Mouse (Mus musculus) neutrophil, adult 59 days (primary cell): ENCODE results near the gene Map3k14. TPM values are rescaled to one million over a fixed set of nuclear protein-coding genes. Genes with fewer than 3 reads are reported as not detected.

Experiments
- total RNA-seq, 2 experiments: library from RNA; stranded (reverse); gene quantifications; 1 replicate in 1 of 2; 2 replicates in 1 of 2; pipeline ENCODE4 v1.2.4; 2023

Gene Map3k14
- 10 to 100 TPM; 31.1 to 33.7 TPM for total RNA-seq

DNA sequence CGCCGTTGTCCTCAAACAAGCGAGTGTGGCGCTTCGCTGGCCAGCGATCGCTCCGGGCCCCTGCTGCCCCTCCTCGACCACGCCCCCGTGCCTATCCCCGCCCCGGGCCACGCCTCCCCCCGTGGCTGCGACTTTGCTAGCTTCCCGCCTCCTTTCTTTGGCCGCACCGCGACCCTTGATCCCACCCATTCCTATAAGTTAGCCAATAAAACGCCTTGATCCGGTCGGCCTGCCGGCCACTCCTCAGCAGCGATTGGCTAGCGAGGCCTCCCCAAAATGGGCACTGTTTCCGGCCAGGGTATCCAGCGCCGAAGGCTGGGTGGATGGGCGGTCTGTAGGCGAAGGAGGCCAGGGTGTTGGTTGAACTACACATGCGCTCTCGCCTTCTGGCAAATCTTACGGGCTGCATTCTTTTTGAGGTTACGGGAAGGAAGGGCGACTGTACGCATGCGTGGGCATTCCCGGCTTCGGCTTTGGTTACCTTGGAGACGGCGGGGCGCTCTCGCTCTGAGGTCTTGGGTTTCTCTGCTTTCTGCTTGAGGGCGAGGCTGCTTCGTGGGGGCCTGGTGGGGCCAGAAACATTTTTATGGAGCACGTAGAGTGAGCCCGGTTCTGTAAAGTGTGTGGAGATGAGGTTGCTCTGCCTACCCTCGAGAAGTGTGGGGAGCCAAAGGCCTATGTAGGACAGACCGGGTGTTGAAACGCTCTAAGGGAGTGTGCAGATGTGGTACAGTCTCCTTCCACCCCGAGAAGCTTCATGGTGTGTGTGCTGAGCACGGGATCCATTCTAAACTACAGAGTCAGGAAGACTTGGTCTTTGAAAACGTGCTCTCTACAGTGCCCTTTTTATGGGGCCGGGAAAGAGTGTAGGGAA is at the start of gene Map3k14:
Map3k14 (minus strand) TSS at position 127 of the 874 bp plus-strand sequence.

DNA sequence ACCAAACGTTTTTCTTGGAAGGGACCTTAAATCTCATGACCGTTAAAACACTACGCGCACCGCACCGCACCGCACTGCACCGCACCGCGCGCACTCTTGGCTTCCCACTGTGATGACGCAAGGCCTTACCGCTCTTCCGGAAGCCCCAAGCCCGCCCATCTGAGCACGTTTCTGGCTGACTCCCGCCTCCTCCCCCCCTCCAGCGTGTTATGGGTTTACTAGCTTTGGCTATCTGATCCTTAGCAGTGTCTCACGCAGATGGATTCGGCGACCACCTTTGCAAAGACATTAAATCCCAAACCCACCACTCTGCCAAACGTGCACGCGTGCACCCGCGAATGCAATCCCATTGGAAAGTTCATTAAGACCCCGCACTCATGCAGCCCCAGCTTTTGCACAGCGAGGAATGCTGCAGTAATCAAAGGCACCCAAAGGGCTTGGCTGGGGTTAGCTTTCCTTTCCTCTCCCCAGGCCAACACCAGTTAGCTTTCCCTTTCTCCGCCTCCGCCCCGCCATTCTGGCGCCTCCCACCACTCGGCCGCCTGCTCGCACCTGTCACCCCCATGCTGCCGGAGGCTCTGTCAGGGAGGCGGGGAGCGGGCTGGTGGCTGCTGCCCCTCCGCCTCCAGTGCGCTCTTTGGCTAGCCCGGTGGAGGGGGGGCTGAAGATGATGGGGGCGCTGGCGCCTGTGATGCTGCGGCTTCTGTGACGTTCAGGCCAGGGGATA is 49.3 kb downstream of the Map3k14 start, which contains the start of gene Spata32:
Spata32 (minus strand) TSS at position 643 of the 727 bp plus-strand sequence.

DNA sequence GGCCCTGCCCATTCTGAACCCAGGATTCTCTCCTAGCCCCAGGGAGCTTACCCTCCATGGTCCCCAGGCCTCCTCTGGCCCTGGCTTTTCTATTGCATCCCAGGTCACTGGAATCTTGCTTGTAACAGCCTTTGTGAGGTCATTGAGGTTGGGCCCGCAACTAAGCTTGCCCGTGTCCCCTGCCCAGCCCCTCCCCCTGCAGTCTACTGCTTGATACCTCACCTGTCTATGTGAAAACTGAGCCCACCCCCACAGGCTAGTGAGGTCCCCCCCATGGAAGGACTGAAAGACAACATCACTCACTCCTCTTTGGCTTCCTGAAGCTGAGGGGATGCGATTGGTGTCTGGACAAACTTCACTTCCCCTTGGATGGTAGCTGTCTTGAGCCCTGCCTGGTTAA is 58.8 kb downstream of the Map3k14 start, which contains the start of gene 1700023F06Rik:
1700023F06Rik (minus strand) TSS at position 101 of the 400 bp plus-strand sequence.

GRCm38 (mm10) chr11:103170494-103171285 is 96.6 kb downstream of the Map3k14 start, which contains the start of gene Fmnl1:
Gene Fmnl1 (plus strand): TSS chr11:103171107.

Other genes with a start within 250 kb of the Map3k14 start
- 10 to 100 TPM; 55.5 to 73.7 TPM for gene Nmt1, start 239.3 kb downstream of the Map3k14 start, total RNA-seq
- gene Dcakd, start 239.1 kb downstream of the Map3k14 start, total RNA-seq: 10 to 100 TPM; 21.8 to 25.4 TPM
- 1 to 10 TPM in 1 of 2 experiments, under 1 TPM in 1; 0.29 to 1.0 TPM for gene Plcd3, start 165.8 kb downstream of the Map3k14 start, total RNA-seq
- 10 to 100 TPM; 17.5 to 24.9 TPM for gene Acbd4, start 165.8 kb downstream of the Map3k14 start, total RNA-seq
- 10 to 100 TPM; 37.7 to 39.4 TPM for gene Hexim1, start 151.2 kb downstream of the Map3k14 start, total RNA-seq
- gene Hexim2, start 135.0 kb downstream of the Map3k14 start, total RNA-seq: 1 to 10 TPM; 1.0 to 2.0 TPM
- gene Fmnl1, start 96.4 kb downstream of the Map3k14 start, total RNA-seq: 100 to 1,000 TPM; 653 to 657 TPM
- not detected for gene 1700023F06Rik, start 58.9 kb downstream of the Map3k14 start, total RNA-seq
- not detected for gene Spata32, start 49.0 kb downstream of the Map3k14 start, total RNA-seq
- gene Arhgap27, start 96.2 kb upstream of the Map3k14 start, total RNA-seq: 10 to 100 TPM; 57.4 to 62.2 TPM
- 10 to 100 TPM; 47.6 to 51.5 TPM for gene Plekhm1, start 145.2 kb upstream of the Map3k14 start, total RNA-seq
- not detected for gene Lrrc37a, start 237.1 kb upstream of the Map3k14 start, total RNA-seq